Mouse (Mus musculus) G1E (cell line): ENCODE data around the gene Rgs19. TPM values are rescaled to one million over a fixed set of nuclear protein-coding genes. Genes with fewer than 3 reads are reported as not detected.
A peak's percentile ranks its signal among the peaks of the same experiment; 100 is the strongest.

Experiments
- ATAC-seq: 2 replicates; pipeline ENCODE4 v1.8.0; 2016; ENCODE audit warnings: mild to moderate bottlenecking; ENCODE audit not compliant: insufficient number of reproducible peaks, poor library complexity, low FRiP score, severe bottlenecking; ENCODE audit errors: extremely low read depth
- DNase-seq: peaks from one replicate; pipeline ENCODE4 v3.0.0; 2012; ENCODE audit warnings: low spot score
- H3K27me3 ChIP-seq: 2 replicates; pipeline ENCODE4 v1.6.1; 2012; ENCODE audit warnings: mild to moderate bottlenecking, low read length, inconsistent platforms; ENCODE audit not compliant: insufficient read depth
- H3K36me3 ChIP-seq: replicated peaks from 2 replicates; pipeline ENCODE3; 2012; ENCODE audit warnings: mild to moderate bottlenecking, inconsistent platforms
- H3K4me1 ChIP-seq: 2 replicates; pipeline ENCODE4 v1.6.1; 2012; ENCODE audit warnings: low read depth, low read length, inconsistent platforms, mixed read lengths; ENCODE audit not compliant: insufficient read depth
- H3K4me3 ChIP-seq: 2 replicates; pipeline ENCODE4 v1.5.1; 2012; ENCODE audit warnings: low read depth, mild to moderate bottlenecking, inconsistent platforms, low read length, moderate library complexity, mixed read lengths
- H3K9me3 ChIP-seq: replicated peaks from 2 replicates; pipeline ENCODE4 v1.6.1; 2012; ENCODE audit warnings: inconsistent platforms
- CTCF ChIP-seq: IDR thresholded peaks from 2 replicates; pipeline ENCODE4 v1.5.1; 2012; ENCODE audit warnings: low read depth, low read length, inconsistent platforms, mixed read lengths
- GATA1 ChIP-seq: IDR thresholded peaks from 2 replicates; pipeline ENCODE4 v1.6.1; 2012; ENCODE audit warnings: borderline replicate concordance, low read length, inconsistent platforms, mixed read lengths
- GATA2 ChIP-seq: IDR thresholded peaks from 2 replicates; pipeline ENCODE4 v1.6.1; 2012; ENCODE audit warnings: low read depth, low read length, inconsistent platforms, borderline replicate concordance
- POLR2AphosphoS5 ChIP-seq: IDR thresholded peaks from 2 replicates; pipeline ENCODE4 v1.6.1; 2012; ENCODE audit warnings: low read depth, low read length, inconsistent platforms; ENCODE audit not compliant: insufficient replicate concordance
- TAL1 ChIP-seq: conservative IDR thresholded peaks from 2 replicates; pipeline ENCODE4 v1.6.1; 2012; ENCODE audit warnings: low read depth, low read length, inconsistent platforms, mixed read lengths
- polyA plus RNA-seq: library from polyadenylated mRNA; stranded (reverse); fragments of >175 nt; gene quantifications from 2 replicates; pipeline ENCODE4 v1.2.3, GENCODE M21; 2012
- total RNA-seq, 2 experiments: library from RNA; stranded (forward) in 1 of 2; stranded (reverse) in 1 of 2; fragments of 200-1000 nt in 1 of 2; fragments of >200 nt in 1 of 2; fragmentation: Nextera tagmentation in 1 of 2; gene quantifications; 2 replicates each; pipeline ENCODE4 v1.2.3; 2014 to 2017

Rgs19 gene
- total and polyA plus RNA-seq, 3 experiments: 52.2 to 62.5 (median 52.4) TPM

DNA sequence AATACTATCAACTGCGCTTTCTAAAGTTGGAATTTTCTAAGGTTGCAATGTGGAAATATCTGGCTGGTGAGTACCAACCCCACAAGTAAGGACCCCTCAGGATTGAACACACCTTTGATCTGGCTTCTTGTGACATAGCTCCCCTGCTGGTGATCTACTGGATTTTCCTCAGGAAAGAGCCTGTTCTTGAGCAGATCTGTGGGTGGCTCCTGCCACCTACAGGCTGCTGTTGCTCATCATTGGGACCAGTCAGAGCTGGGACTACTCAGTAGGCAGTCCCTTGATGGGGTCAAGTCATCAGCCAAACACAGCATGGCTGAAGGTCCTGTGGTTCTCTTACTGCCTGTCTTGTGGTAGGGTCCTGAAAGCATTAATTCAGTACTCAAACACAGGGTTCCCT lies 15.0 kb downstream of the Rgs19 start:
- peaks cover 66% of the 10 kb centered on the region for H3K27me3 ChIP-seq
- peak; percentile 74 for ATAC-seq

DNA sequence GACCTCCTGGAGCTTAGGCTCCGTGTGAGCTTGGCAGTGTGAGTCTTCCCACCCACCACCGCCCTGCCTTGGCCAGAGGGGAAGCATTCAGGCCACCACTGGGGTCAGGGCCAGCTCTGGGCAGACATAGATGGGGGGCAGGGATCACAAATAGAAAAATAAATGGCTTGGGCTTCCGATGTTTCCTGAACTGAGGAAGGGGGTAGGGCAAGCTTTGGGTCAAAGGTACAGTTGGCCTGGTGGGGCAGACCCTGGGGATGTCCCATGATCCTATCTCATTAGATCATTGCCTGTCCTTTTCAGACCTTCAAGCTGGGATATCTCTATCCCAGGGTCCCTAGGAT lies 16.1 kb downstream of the Rgs19 start:
- Histone ChIP-seq H3K9me3 (no peaks in the 10 kb centered on the region), H3K27me3 (peaks cover 68% of the 10 kb centered on the region), H3K4me1 (peaks cover 17% of the 10 kb centered on the region), H3K4me3 (no peak overlapping the region), H3K36me3 (no peaks in the 10 kb centered on the region)
- ATAC-seq (no peak), DNase-seq (no peak)
- TF ChIP-seq TAL1 (no peak), GATA1 (no peak), CTCF (no peak), POLR2AphosphoS5 (no peak), GATA2 (no peak)

More for the DNA sequence above, 15.0 kb downstream of the Rgs19 start:
- Histone ChIP-seq H3K4me3 (no peak overlapping the region), H3K36me3 (no peaks in the 10 kb centered on the region), H3K9me3 (no peaks in the 10 kb centered on the region), H3K4me1 (peaks cover 17% of the 10 kb centered on the region)
- DNase-seq: peak; percentile 73
- TF ChIP-seq CTCF: peak; percentile 42; the same call in 1 of the 2 replicates
- TF ChIP-seq POLR2AphosphoS5: no peak

DNA sequence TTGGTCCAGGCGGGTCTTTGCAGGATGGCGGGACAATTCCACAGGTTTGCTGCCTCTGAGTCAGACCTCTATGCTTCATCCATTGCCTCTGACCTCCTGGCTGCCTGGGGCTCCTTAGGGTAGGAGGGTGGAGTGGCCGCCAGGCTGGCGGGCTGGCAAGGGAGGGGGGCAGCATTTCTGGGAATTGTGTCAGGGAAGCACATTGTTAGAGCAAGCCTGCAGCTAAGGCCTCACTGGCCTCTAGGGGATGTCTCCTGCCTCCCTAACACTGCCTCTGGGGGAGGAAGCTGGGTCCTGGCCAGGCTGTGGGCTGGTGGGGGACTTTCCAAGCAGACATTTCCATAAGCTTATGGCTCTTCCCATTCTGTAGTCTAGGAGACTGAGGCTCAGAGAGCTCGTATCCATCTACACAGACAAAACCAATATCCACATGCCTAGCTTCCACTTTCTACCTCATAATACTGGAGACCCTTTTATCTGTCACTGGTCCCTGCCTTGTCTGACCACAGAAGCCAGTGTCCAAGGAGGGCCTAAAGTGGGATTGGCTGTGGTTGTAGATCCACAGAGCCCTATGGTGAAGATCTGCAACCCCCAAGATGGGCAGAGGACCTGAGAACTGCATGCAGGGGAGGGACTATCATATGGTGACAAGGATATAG lies 16.6 kb downstream of the Rgs19 start:
- no peak overlapping the region for H3K4me3 ChIP-seq
- peaks cover 66% of the 10 kb centered on the region for H3K27me3 ChIP-seq
- DNase-seq: no peak
- H3K4me1 ChIP-seq: peaks cover 17% of the 10 kb centered on the region
- no peaks in the 10 kb centered on the region for H3K9me3 ChIP-seq
- ATAC-seq: no peak
- TF ChIP-seq GATA1 (no peak), CTCF (no peak), TAL1 (no peak), GATA2 (no peak), POLR2AphosphoS5 (no peak)
- H3K36me3 ChIP-seq: no peaks in the 10 kb centered on the region

DNA sequence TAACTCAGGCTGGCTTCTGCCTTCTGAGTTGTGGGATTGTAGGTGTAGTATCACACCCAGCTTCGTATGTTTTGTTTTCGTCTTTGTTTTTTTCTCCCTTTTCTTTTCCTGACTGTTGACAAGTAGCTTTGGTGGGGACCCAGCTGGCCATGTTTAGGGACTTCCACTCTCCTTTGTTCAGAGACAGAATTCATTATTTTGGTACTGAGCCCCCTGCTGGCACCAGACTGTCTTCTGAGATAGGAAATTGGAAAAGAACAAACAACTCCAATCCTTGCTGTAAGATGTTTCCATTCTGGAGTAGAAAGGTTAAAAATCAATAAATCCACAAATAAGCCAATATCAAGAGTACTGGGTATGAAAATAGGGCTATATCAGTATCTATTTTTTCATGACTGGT lies 17.4 kb downstream of the Rgs19 start:
- no peak for DNase-seq
- Histone ChIP-seq H3K4me1 (peaks cover 17% of the 10 kb centered on the region), H3K27me3 (peaks cover 64% of the 10 kb centered on the region)

DNA sequence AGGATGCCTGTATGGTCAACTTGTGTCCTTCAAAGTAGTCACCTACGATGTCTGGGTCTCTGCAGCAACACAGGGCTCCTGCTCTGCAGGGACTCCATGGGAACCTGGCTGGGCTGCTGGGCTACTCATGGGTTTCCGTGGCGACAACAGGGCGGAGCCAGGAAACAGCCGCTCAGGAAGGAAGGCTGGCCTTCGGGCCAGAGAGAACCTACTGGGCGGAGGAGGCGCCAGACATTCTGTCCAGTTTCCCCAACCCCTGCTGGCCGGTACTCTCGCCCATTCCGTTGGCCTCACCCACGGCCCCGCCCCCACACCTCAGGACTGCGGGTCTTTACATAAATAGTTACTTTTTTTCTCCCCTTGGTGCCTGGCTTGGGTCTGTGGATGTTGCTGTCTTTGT lies 18.3 kb downstream of the Rgs19 start:
- H3K9me3 ChIP-seq: peaks cover 6% of the 10 kb centered on the region
- H3K4me1 ChIP-seq: peaks cover 14% of the 10 kb centered on the region
- no peak for TF ChIP-seq GATA2
- TF ChIP-seq POLR2AphosphoS5: no peak
- TF ChIP-seq GATA1: no peak
- TF ChIP-seq TAL1: no peak
- no peak for DNase-seq
- H3K4me3 ChIP-seq: no peak overlapping the region; the same call in 1 of the 2 replicates
- ATAC-seq: no peak
- peaks cover 64% of the 10 kb centered on the region for H3K27me3 ChIP-seq
- H3K36me3 ChIP-seq: no peaks in the 10 kb centered on the region

More for the DNA sequence above, 17.4 kb downstream of the Rgs19 start:
- Histone ChIP-seq H3K4me3 (no peak overlapping the region), H3K36me3 (no peaks in the 10 kb centered on the region), H3K9me3 (peaks cover under 1% of the 10 kb centered on the region; the same call in 1 of the 2 replicates)
- TF ChIP-seq GATA2: no peak
- TF ChIP-seq POLR2AphosphoS5: no peak
- no peak for TF ChIP-seq CTCF
- no peak for TF ChIP-seq GATA1
- TF ChIP-seq TAL1: no peak
- no peak for ATAC-seq

GRCm38 (mm10) chr2:181674934-181675333 lies 18.8 kb downstream of the Rgs19 start:
- DNase-seq (no peak), ATAC-seq (no peak)
- no peak overlapping the region for H3K4me3 ChIP-seq
- H3K36me3 ChIP-seq: no peaks in the 10 kb centered on the region
- peaks cover 10% of the 10 kb centered on the region for H3K4me1 ChIP-seq
- H3K27me3 ChIP-seq: peaks cover 65% of the 10 kb centered on the region
- peaks cover 6% of the 10 kb centered on the region for H3K9me3 ChIP-seq
- TF ChIP-seq GATA2 (no peak), TAL1 (no peak), GATA1 (no peak), CTCF (no peak), POLR2AphosphoS5 (no peak)

- Histone ChIP-seq H3K4me3 (no peak overlapping the region), H3K9me3 (peaks cover 6% of the 10 kb centered on the region), H3K27me3 (peaks cover 69% of the 10 kb centered on the region), H3K36me3 (no peaks in the 10 kb centered on the region), H3K4me1 (peaks cover 6% of the 10 kb centered on the region)
- TF ChIP-seq POLR2AphosphoS5: no peak
- no peak for TF ChIP-seq GATA2
- TF ChIP-seq GATA1: no peak
- TF ChIP-seq CTCF: no peak
- no peak for TF ChIP-seq TAL1
- no peak for ATAC-seq
- DNase-seq: no peak
Observed at GRCm38 (mm10) chr2:181673501-181673900, 20.3 kb downstream of the Rgs19 start.
